Mouse (Mus musculus): ENCODE measurements at regions not wholly inside any gene's neighbourhood (a gene's known extent, or its start where the extent isn't known, plus 50 kb on each side); places are given as distances from the start of the nearest gene placed in this dataset.
A peak's percentile ranks its signal among the peaks of the same experiment; 100 is the strongest.

DNA sequence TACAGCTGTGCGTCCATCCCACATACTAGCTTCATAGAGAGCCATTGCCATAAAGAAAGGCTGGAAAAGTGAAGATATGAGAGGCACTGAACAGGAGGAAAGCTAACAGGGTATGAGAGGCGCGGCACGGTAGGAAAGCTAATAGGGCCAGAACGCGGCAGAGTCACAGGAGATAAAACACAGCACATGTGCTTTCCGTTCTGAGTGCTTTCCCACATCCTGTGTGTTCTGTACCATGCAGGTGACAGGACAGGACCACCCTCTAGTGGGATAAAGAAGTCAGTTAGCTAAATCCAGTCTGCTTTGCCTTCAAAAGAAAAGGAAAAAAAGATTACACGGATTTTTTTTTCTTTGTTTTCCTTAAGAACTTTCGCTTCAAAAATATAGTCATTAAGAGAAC, 224.8 kb downstream of the 1700129C05Rik start:
- Histone ChIP-seq H3K27me3 (ENCODE audit: control insufficient read depth in 1 of 2, insufficient read depth in 2 of 2, low read length in 2 of 2) (no peaks in the 10 kb centered on the region), H3K4me1 (ENCODE audit: control insufficient read depth in 1 of 2, insufficient read depth in 2 of 2, low read length in 2 of 2) (no peaks in the 10 kb centered on the region), H3K79me2 (ENCODE audit: control insufficient read depth, insufficient read depth, low read length, poor library complexity) (no peaks in the 10 kb centered on the region), H3K27ac (ENCODE audit: control insufficient read depth, low read depth, low read length) (no peak overlapping the region), H3K36me3 (ENCODE audit: control insufficient read depth in 1 of 2, insufficient read depth in 2 of 2, low read length in 2 of 2) (no peaks in the 10 kb centered on the region), H3K9me3 (replicated peaks; ENCODE audit: insufficient read depth, low read length) (no peaks in the 10 kb centered on the region), H3K9ac (ENCODE audit: control insufficient read depth, low read depth, low read length, poor library complexity, severe bottlenecking) (no peak overlapping the region), H3K4me3 (ENCODE audit: control insufficient read depth in 1 of 2, insufficient read depth in 1 of 2, low read depth in 2 of 2, low read length in 2 of 2) (no peak overlapping the region)
- DNase-seq (ENCODE audit: low read depth, low spot score): no peak
- no peak for TF ChIP-seq MAFK (IDR thresholded peaks at IDR 0.05; ENCODE audit: borderline replicate concordance, low read depth, low read length)
- TF ChIP-seq MEF2A (IDR thresholded peaks at IDR 0.05; ENCODE audit: extremely low read depth, insufficient replicate concordance, low read depth, low read length, poor library complexity, severe bottlenecking): no peak
- TF ChIP-seq NRF1 (IDR thresholded peaks at IDR 0.05; ENCODE audit: insufficient read depth, low read depth, low read length, poor library complexity, severe bottlenecking): no peak
- TF ChIP-seq GABPA (IDR thresholded peaks at IDR 0.05; ENCODE audit: low read depth, low read length): no peak

- no peak for DNase-seq (ENCODE audit: low read depth, low spot score)
- Histone ChIP-seq H3K4me1 (ENCODE audit: control insufficient read depth in 1 of 2, insufficient read depth in 2 of 2, low read length in 2 of 2) (no peaks in the 10 kb centered on the region), H3K4me3 (ENCODE audit: control insufficient read depth in 1 of 2, insufficient read depth in 1 of 2, low read depth in 2 of 2, low read length in 2 of 2) (no peak overlapping the region), H3K9ac (ENCODE audit: control insufficient read depth, low read depth, low read length, poor library complexity, severe bottlenecking) (no peak overlapping the region), H3K36me3 (ENCODE audit: control insufficient read depth in 1 of 2, insufficient read depth in 2 of 2, low read length in 2 of 2) (no peaks in the 10 kb centered on the region), H3K27me3 (ENCODE audit: control insufficient read depth in 1 of 2, insufficient read depth in 2 of 2, low read length in 2 of 2) (no peaks in the 10 kb centered on the region), H3K9me3 (replicated peaks; ENCODE audit: insufficient read depth, low read length) (no peaks in the 10 kb centered on the region), H3K27ac (ENCODE audit: control insufficient read depth, low read depth, low read length) (no peak overlapping the region), H3K79me2 (ENCODE audit: control insufficient read depth, insufficient read depth, low read length, poor library complexity) (no peaks in the 10 kb centered on the region)
- TF ChIP-seq SIN3A (IDR thresholded peaks at IDR 0.05; ENCODE audit: low read length): no peak
- no peak for TF ChIP-seq USF1 (IDR thresholded peaks at IDR 0.05; ENCODE audit: low read depth, low read length)
- no peak for TF ChIP-seq MAFK (IDR thresholded peaks at IDR 0.05; ENCODE audit: borderline replicate concordance, low read depth, low read length)
- TF ChIP-seq RCOR1 (IDR thresholded peaks at IDR 0.05; ENCODE audit: low read depth, low read length): no peak
- no peak for TF ChIP-seq ELF1 (IDR thresholded peaks at IDR 0.05; ENCODE audit: low read depth, low read length)
- no peak for TF ChIP-seq TAL1 (IDR thresholded peaks at IDR 0.05; ENCODE audit: low read length)
- no peak for TF ChIP-seq MAZ (IDR thresholded peaks at IDR 0.05; ENCODE audit: low read depth, low read length)
- no peak for TF ChIP-seq POLR2AphosphoS5 (IDR thresholded peaks at IDR 0.05; ENCODE audit: borderline replicate concordance, low read depth, low read length)
- no peak for TF ChIP-seq MAX (IDR thresholded peaks at IDR 0.05; ENCODE audit: low read length)
- no peak for TF ChIP-seq MYB (IDR thresholded peaks at IDR 0.05; ENCODE audit: low read depth, low read length)
These were observed 225.5 kb downstream of the 1700129C05Rik start for GRCm38 (mm10) chr14:58917228-58917627.

DNA sequence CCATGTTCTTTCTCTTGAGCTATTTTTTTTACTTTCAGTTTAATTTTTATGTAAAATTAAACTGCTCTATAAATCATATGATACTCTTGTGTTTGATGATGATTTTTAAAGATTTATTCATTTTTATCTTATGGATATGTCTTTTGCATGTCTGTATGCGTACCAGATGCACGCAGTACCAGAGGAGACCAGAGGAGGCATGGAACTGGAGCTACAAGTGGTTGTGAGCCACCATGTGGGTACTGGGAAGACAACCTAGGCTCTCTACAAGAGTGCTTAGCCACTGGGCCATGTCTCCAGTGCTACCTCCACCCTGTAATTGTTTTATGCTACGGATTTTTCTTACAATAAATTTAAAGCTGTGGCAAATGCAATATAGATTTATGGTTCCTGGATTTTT, 227.8 kb downstream of the 1700129C05Rik start:
- no peaks in the 10 kb centered on the region for H3K4me1 ChIP-seq (ENCODE audit: control insufficient read depth in 1 of 2, insufficient read depth in 2 of 2, low read length in 2 of 2)
- H3K4me3 ChIP-seq (ENCODE audit: control insufficient read depth in 1 of 2, insufficient read depth in 1 of 2, low read depth in 2 of 2, low read length in 2 of 2): no peak overlapping the region
- H3K36me3 ChIP-seq (ENCODE audit: control insufficient read depth in 1 of 2, insufficient read depth in 2 of 2, low read length in 2 of 2): no peaks in the 10 kb centered on the region
- TF ChIP-seq ELF1 (IDR thresholded peaks at IDR 0.05; ENCODE audit: low read depth, low read length): no peak
- TF ChIP-seq ETS1 (IDR thresholded peaks at IDR 0.05; ENCODE audit: low read depth, low read length): no peak
- TF ChIP-seq TCF12 (IDR thresholded peaks at IDR 0.05; ENCODE audit: low read depth, low read length): no peak
- no peak for TF ChIP-seq BHLHE40 (IDR thresholded peaks at IDR 0.05; ENCODE audit: borderline replicate concordance, low read depth, low read length)
- TF ChIP-seq MAX (IDR thresholded peaks at IDR 0.05; ENCODE audit: low read length): no peak
- no peak for TF ChIP-seq GABPA (IDR thresholded peaks at IDR 0.05; ENCODE audit: low read depth, low read length)
- TF ChIP-seq SMC3 (IDR thresholded peaks at IDR 0.05; ENCODE audit: low read depth, low read length): no peak
- no peak for TF ChIP-seq HCFC1 (IDR thresholded peaks at IDR 0.05; ENCODE audit: low read depth, low read length)
- no peak for TF ChIP-seq E2F4 (IDR thresholded peaks at IDR 0.05; ENCODE audit: borderline replicate concordance, low read depth, low read length)
- TF ChIP-seq ZMIZ1 (IDR thresholded peaks at IDR 0.05; ENCODE audit: low read depth, low read length): no peak
- TF ChIP-seq CHD2 (IDR thresholded peaks at IDR 0.05; ENCODE audit: low read length): no peak
- no peaks in the 10 kb centered on the region for H3K9me3 ChIP-seq (replicated peaks; ENCODE audit: insufficient read depth, low read length)
- DNase-seq (ENCODE audit: low read depth, low spot score): peak; percentile 5
- no peaks in the 10 kb centered on the region for H3K79me2 ChIP-seq (ENCODE audit: control insufficient read depth, insufficient read depth, low read length, poor library complexity)
- H3K9ac ChIP-seq (ENCODE audit: control insufficient read depth, low read depth, low read length, poor library complexity, severe bottlenecking): no peak overlapping the region
- no peak overlapping the region for H3K27ac ChIP-seq (ENCODE audit: control insufficient read depth, low read depth, low read length)
- H3K27me3 ChIP-seq (ENCODE audit: control insufficient read depth in 1 of 2, insufficient read depth in 2 of 2, low read length in 2 of 2): no peaks in the 10 kb centered on the region

All from MEL (cell line).